12 mouse cellular contexts compared by ENCODE assay signal in genomic region chr4:141488670-141489069, GRCm38 (mm10). TPM values are rescaled to one million over a fixed set of nuclear protein-coding genes. Genes with fewer than 3 reads are reported as not detected.
DNase-seq lines count a peak whose midpoint lies in the region; ATAC-seq and TF ChIP-seq lines count a peak whose summit lies in the region.
"Had no signal": no experiment of that assay in that cellular context is flagged by ENCODE, and none has a peak within 500 bp of the region (broad histone marks: within the 10 kb centered on the region; RNA-seq: fewer than 3 reads in every experiment).

No protein-coding gene starts in this region.

- H3K36me3 ChIP-seq in CH12.LX (replicated peaks in 1 of 2; ENCODE audit: control insufficient read depth in 1 of 2, insufficient read depth in 1 of 2, low read length in 1 of 2): peaks cover 69 to 90% of the 10 kb centered on the region in 2 experiments
- peaks cover 99% of the 10 kb centered on the region for H3K36me3 ChIP-seq in forebrain, embryonic 13.5 days (ENCODE audit: poor library complexity, severe bottlenecking)

- no peaks in the 10 kb centered on the region for H3K4me1 ChIP-seq in CH12.LX (ENCODE audit: control insufficient read depth in 1 of 2, insufficient read depth in 2 of 2)
- no peaks in the 10 kb centered on the region for H3K4me1 ChIP-seq in forebrain, embryonic 13.5 days
- H3K4me1 ChIP-seq: embryonic facial prominence, embryonic 13.5 days; limb, embryonic 12.5 days had no signal

- peak; percentile 71 for TF ChIP-seq CTCF in layer of hippocampus, adult 2 months (conservative IDR thresholded peaks at IDR 0.05)
- TF ChIP-seq CTCF in CH12.LX (conservative IDR thresholded peaks at IDR 0.05 in 1 of 2, IDR thresholded peaks at IDR 0.05 in 1 of 2; ENCODE audit: low read depth in 2 of 2, low read length in 2 of 2): peak in 1 of 2 experiments; percentile 46; a peak in 2 of 4 replicates

- H3K79me2 ChIP-seq in CH12.LX (replicated peaks; ENCODE audit: control insufficient read depth, extremely low read depth, insufficient read depth, poor library complexity, severe bottlenecking): no peaks in the 10 kb centered on the region

- TF ChIP-seq EP300 in CH12.LX (IDR thresholded peaks at IDR 0.05; ENCODE audit: low read length): no peak

- no peak overlapping the region for H3K9ac ChIP-seq in CH12.LX (ENCODE audit: insufficient read depth, low read depth)
- H3K9ac ChIP-seq in forebrain, embryonic 13.5 days: no peak overlapping the region
- H3K9ac ChIP-seq: embryonic facial prominence, embryonic 13.5 days; limb, embryonic 12.5 days had no signal

- peak; percentile 39 for TF ChIP-seq RAD21 in CH12.LX (IDR thresholded peaks at IDR 0.05; ENCODE audit: low read depth, low read length)

- no peak overlapping the region for H3K4me3 ChIP-seq in layer of hippocampus, adult 2 months
- H3K4me3 ChIP-seq in CH12.LX (replicated peaks in 1 of 3; ENCODE audit: low read depth in 2 of 3, low read length in 2 of 3, poor library complexity in 1 of 3): no peak overlapping the region
- no peak overlapping the region for H3K4me3 ChIP-seq in forebrain, embryonic 13.5 days
- H3K4me3 ChIP-seq: embryonic facial prominence, embryonic 13.5 days; limb, embryonic 12.5 days had no signal

- 82% methylated on average over 4 of the region's 4 CpGs for WGBS in forebrain, embryonic 13.5 days

- no peak overlapping the region for H3K27ac ChIP-seq in layer of hippocampus, adult 2 months
- H3K27ac ChIP-seq in CH12.LX (ENCODE audit: insufficient read depth, low read depth): no peak overlapping the region
- no peak overlapping the region for H3K27ac ChIP-seq in forebrain, embryonic 13.5 days
- H3K27ac ChIP-seq: embryonic facial prominence, embryonic 13.5 days; limb, embryonic 12.5 days had no signal

- DNase-seq in layer of hippocampus, adult 2 months (ENCODE audit: low spot score in 2 of 2): no peak
- no peak for DNase-seq in layer of hippocampus, adult 9-11 months
- DNase-seq in CH12.LX (ENCODE audit: extremely low read depth) (no peak), NIH3T3 (ENCODE audit: low read depth) (peak; percentile 25)
- no peak for DNase-seq in cerebellum, postnatal 4 days (ENCODE audit: low spot score in 2 of 2)
- DNase-seq: gastrocnemius, postnatal 36 days had no signal

- dilution Hi-C loops in CH12.LX (cut with MboI; ENCODE audit: extremely low pct_ligation_motif_present, extremely low pct_unique_long_range_greater_than_20kb, low sequenced_read_pairs): no loop called here

- no peak for TF ChIP-seq POLR2A in CH12.LX (IDR thresholded peaks at IDR 0.05; ENCODE audit: low read depth, low read length)

- H3K9me3 ChIP-seq in CH12.LX (replicated peaks; ENCODE audit: low read length): no peaks in the 10 kb centered on the region
- no peaks in the 10 kb centered on the region for H3K9me3 ChIP-seq in forebrain, embryonic 13.5 days (replicated peaks)

- in situ Hi-C loops in CH12.LX (cut with MboI; ENCODE audit: low pct_ligation_motif_present, low pct_unique_long_range_greater_than_20kb, low sequenced_read_pairs): no loop called here

- no peaks in the 10 kb centered on the region for H3K27me3 ChIP-seq in CH12.LX (replicated peaks)
- no peaks in the 10 kb centered on the region for H3K27me3 ChIP-seq in forebrain, embryonic 13.5 days
- H3K27me3 ChIP-seq: embryonic facial prominence, embryonic 13.5 days; limb, embryonic 12.5 days had no signal

- H3K4me2 ChIP-seq in CH12.LX (ENCODE audit: insufficient read depth, low read depth, poor library complexity, severe bottlenecking): no peak overlapping the region
- H3K4me2 ChIP-seq in forebrain, embryonic 13.5 days: no peak overlapping the region
- H3K4me2 ChIP-seq: embryonic facial prominence, embryonic 13.5 days; limb, embryonic 12.5 days had no signal

- peak; percentile 54; the same call in 1 of the 2 replicates for ATAC-seq in megakaryocyte-erythroid progenitor cell, adult 5-6 weeks (replicated peaks; ENCODE audit: low FRiP score, low TSS enrichment, poor library complexity, severe bottlenecking)
- no peak for ATAC-seq in forebrain, embryonic 13.5 days
- ATAC-seq: inflammation-experienced regulatory T-cells, adult 6 months had no signal

TF ChIP-seq in CH12.LX, 34 proteins besides CTCF, POLR2A, EP300 and RAD21:
- TF ChIP-seq USF2 (conservative IDR thresholded peaks at IDR 0.05; ENCODE audit: low read depth, low read length): no peak
- TF ChIP-seq SMC3 (IDR thresholded peaks at IDR 0.05; ENCODE audit: low read depth, low read length): peak; percentile 38

RNA-seq across cellular contexts. Expression of gene Zbtb17, which starts 44.2 kb away (rescaled TPM):
- total RNA-seq in layer of hippocampus, adult 2 months (2021): 10 to 100 TPM; 33.8 to 34.6 TPM
- total RNA-seq in CH12.LX (2012; rRNA removed) (45.3 and 47.6 TPM in 2 replicates), CH12.LX (2014; rRNA removed) (20.4 and 21.4 TPM in 2 replicates)
- 49.7 and 51.2 TPM in 2 replicates for polyA plus RNA-seq in CH12.LX (2012; ENCODE audit: insufficient read length, low read depth)
- total RNA-seq in megakaryocyte-erythroid progenitor cell, adult 5-6 weeks (2014; fragmentation: Nextera tagmentation): 13.4 and 16.6 TPM in 2 replicates
- total RNA-seq in megakaryocyte-erythroid progenitor cell, adult 5-6 weeks (2017): 21.5 and 26.6 TPM in 2 replicates
- 60.9 and 63.7 TPM in 2 replicates for polyA plus RNA-seq in forebrain, embryonic 13.5 days (2015; fragmentation: Nextera tagmentation; extraction: Ambion mirVana)

RNA-seq across cellular contexts. Expression of gene Spen, which starts 49.7 kb away (rescaled TPM):
- total RNA-seq in layer of hippocampus, adult 2 months (2021): 10 to 100 TPM; 56.0 to 68.1 TPM
- total RNA-seq in CH12.LX (2012; rRNA removed): 10.2 and 10.8 TPM in 2 replicates
- total RNA-seq in CH12.LX (2014; rRNA removed): 2.6 and 4.0 TPM in 2 replicates
- polyA plus RNA-seq in CH12.LX (2012; ENCODE audit: insufficient read length, low read depth): 21.3 and 21.6 TPM in 2 replicates
- 64.2 and 81.5 TPM in 2 replicates for total RNA-seq in megakaryocyte-erythroid progenitor cell, adult 5-6 weeks (2014; fragmentation: Nextera tagmentation)
- total RNA-seq in megakaryocyte-erythroid progenitor cell, adult 5-6 weeks (2017): 21.1 and 40.5 TPM in 2 replicates
- polyA plus RNA-seq in forebrain, embryonic 13.5 days (2015; fragmentation: Nextera tagmentation; extraction: Ambion mirVana): 16.7 and 17.1 TPM in 2 replicates

RNA-seq across cellular contexts. Expression of gene Srarp, which starts 52.8 kb away (rescaled TPM):
- total RNA-seq in layer of hippocampus, adult 2 months (2021): 1 to 10 TPM; 4.1 to 5.3 TPM
- total RNA-seq in CH12.LX (2012; rRNA removed): not detected in 2 replicates
- not detected in 2 replicates for total RNA-seq in CH12.LX (2014; rRNA removed)
- not detected in 2 replicates for polyA plus RNA-seq in CH12.LX (2012; ENCODE audit: insufficient read length, low read depth)
- total RNA-seq in megakaryocyte-erythroid progenitor cell, adult 5-6 weeks (2014; fragmentation: Nextera tagmentation): not detected in 2 replicates
- total RNA-seq in megakaryocyte-erythroid progenitor cell, adult 5-6 weeks (2017): not detected in 2 replicates
- polyA plus RNA-seq in forebrain, embryonic 13.5 days (2015; fragmentation: Nextera tagmentation; extraction: Ambion mirVana): not detected in 2 replicates
- total RNA-seq: adrenal gland, postnatal 36 days had no signal
- polyA plus RNA-seq: embryonic facial prominence, embryonic 13.5 days; inflammation-experienced regulatory T-cells, adult 6 months; limb, embryonic 12.5 days had no signal

Comparison
In these comparisons a context has a peak if more than half of its experiments do, and no peak if none do; other contexts are left out.
1. RNA of gene Srarp, which starts 52.8 kb away (total RNA-seq): 4.1 to 5.3 TPM in layer of hippocampus, adult 2 months; not detected in CH12.LX and not detected in megakaryocyte-erythroid progenitor cell, adult 5-6 weeks; every median in the first group is over 4 times any median in the second.